In the genomic region with DNA sequence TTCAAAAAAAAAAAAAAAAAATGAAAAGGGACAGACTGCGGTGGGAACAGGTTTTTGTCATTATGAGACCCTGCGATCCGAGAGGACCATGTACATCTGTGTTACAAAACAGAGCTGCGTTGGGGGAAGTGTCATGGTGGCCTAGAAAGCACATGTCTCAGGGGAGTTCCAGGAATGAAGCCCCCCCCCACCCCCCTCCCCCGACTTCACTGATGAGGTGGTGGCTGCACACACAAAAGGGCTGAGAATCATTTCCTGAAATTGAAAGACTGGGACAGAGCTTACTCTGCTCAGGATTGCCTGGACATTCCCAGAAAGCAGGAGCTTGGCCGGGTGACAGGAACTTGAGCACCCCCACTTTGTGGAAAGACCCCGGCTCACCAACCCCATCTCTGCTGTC, we compare ENCODE assay signal across 12 mouse cellular contexts. TPM values are rescaled to one million over a fixed set of nuclear protein-coding genes. Genes with fewer than 3 reads are reported as not detected.
DNase-seq lines count a peak whose midpoint lies in the region; ATAC-seq and TF ChIP-seq lines count a peak whose summit lies in the region.
"Had no signal": no experiment of that assay in that cellular context is flagged by ENCODE, and none has a peak within 500 bp of the region (broad histone marks: within the 10 kb centered on the region; RNA-seq: fewer than 3 reads in every experiment).

No protein-coding gene starts in this region.

- DNase-seq in heart, embryonic 10.5 days (ENCODE audit: low spot score) = no peak
- DNase-seq in heart, adult 18-20 months = no peak
- no peak for DNase-seq in midbrain, embryonic 10.5 days (ENCODE audit: low spot score)
- no peak for DNase-seq in midbrain, postnatal 0 days (ENCODE audit: low spot score)
- no peak for DNase-seq in spleen, postnatal 14 days (ENCODE audit: low spot score in 2 of 2)
- DNase-seq in liver, postnatal 0 days = no peak
- DNase-seq: adrenal gland, postnatal 10 days; cerebellum, adult 18-20 months had no signal

- 0 out of 2 replicates have a peak, but pooled peaks cover 4% of the 10 kb centered on the region for H3K4me1 ChIP-seq in heart, embryonic 10.5 days
- H3K4me1 ChIP-seq in midbrain, embryonic 10.5 days = peaks cover 14% of the 10 kb centered on the region
- H3K4me1 ChIP-seq in midbrain, postnatal 0 days (ENCODE audit: insufficient read depth, low read length) = peaks cover 6% of the 10 kb centered on the region; the same call in 1 of the 2 replicates
- H3K4me1 ChIP-seq in hindbrain, embryonic 15.5 days (replicated peaks) = peaks cover 9% of the 10 kb centered on the region
- 0 out of 2 replicates have a peak, but pooled peaks cover 4% of the 10 kb centered on the region for H3K4me1 ChIP-seq in neural tube, embryonic 15.5 days
- no peaks in the 10 kb centered on the region for H3K4me1 ChIP-seq in liver, postnatal 0 days (ENCODE audit: insufficient read depth)

- TF ChIP-seq EP300 in liver, postnatal 0 days (IDR thresholded peaks at IDR 0.05; ENCODE audit: low read depth) = no peak

- no peak overlapping the region for H3K9ac ChIP-seq in midbrain, postnatal 0 days (replicated peaks; ENCODE audit: low read length, poor library complexity, severe bottlenecking)
- no peak overlapping the region for H3K9ac ChIP-seq in hindbrain, embryonic 15.5 days
- H3K9ac ChIP-seq in neural tube, embryonic 15.5 days (replicated peaks) = no peak overlapping the region
- no peak overlapping the region for H3K9ac ChIP-seq in liver, postnatal 0 days (replicated peaks)

- peak overlapping the region; percentile 52; the same call in 1 of the 2 replicates for H3K27ac ChIP-seq in heart, embryonic 10.5 days
- peak overlapping the region; percentile 68 for H3K27ac ChIP-seq in midbrain, embryonic 10.5 days (replicated peaks)
- no peak overlapping the region; the same call in 1 of the 2 replicates for H3K27ac ChIP-seq in midbrain, postnatal 0 days (ENCODE audit: low read depth, low read length)
- H3K27ac ChIP-seq in hindbrain, embryonic 15.5 days (replicated peaks) = no peak overlapping the region
- no peak overlapping the region for H3K27ac ChIP-seq in neural tube, embryonic 15.5 days (replicated peaks)
- no peak overlapping the region for H3K27ac ChIP-seq in liver, postnatal 0 days (ENCODE audit: low read depth)
- H3K27ac ChIP-seq: macrophage had no signal

- H3K27me3 ChIP-seq in heart, embryonic 10.5 days (ENCODE audit: insufficient read depth, poor library complexity, severe bottlenecking) = no peaks in the 10 kb centered on the region
- H3K27me3 ChIP-seq in midbrain, embryonic 10.5 days (ENCODE audit: low read depth, poor library complexity, severe bottlenecking) = no peaks in the 10 kb centered on the region
- H3K27me3 ChIP-seq in midbrain, postnatal 0 days (ENCODE audit: insufficient read depth, low read length) = no peaks in the 10 kb centered on the region
- no peaks in the 10 kb centered on the region for H3K27me3 ChIP-seq in hindbrain, embryonic 15.5 days
- H3K27me3 ChIP-seq in neural tube, embryonic 15.5 days (replicated peaks) = no peaks in the 10 kb centered on the region
- H3K27me3 ChIP-seq in liver, postnatal 0 days (ENCODE audit: insufficient read depth, low read length) = no peaks in the 10 kb centered on the region

- no peak for TF ChIP-seq CTCF in midbrain, postnatal 0 days (IDR thresholded peaks at IDR 0.05)
- TF ChIP-seq CTCF in liver, postnatal 0 days (IDR thresholded peaks at IDR 0.05; ENCODE audit: low read depth) = no peak

- H3K4me3 ChIP-seq in heart, embryonic 10.5 days = no peak overlapping the region
- H3K4me3 ChIP-seq in midbrain, embryonic 10.5 days = no peak overlapping the region
- H3K4me3 ChIP-seq in midbrain, postnatal 0 days (ENCODE audit: low read depth, low read length) = no peak overlapping the region
- H3K4me3 ChIP-seq in hindbrain, embryonic 15.5 days = no peak overlapping the region
- no peak overlapping the region for H3K4me3 ChIP-seq in neural tube, embryonic 15.5 days (replicated peaks)
- no peak overlapping the region for H3K4me3 ChIP-seq in liver, postnatal 0 days (ENCODE audit: low read depth, low read length)

- no peak for ATAC-seq in midbrain, postnatal 0 days (ENCODE audit: low FRiP score)
- 0 out of 2 replicates have a peak, but pooled peaks have one; percentile 27 for ATAC-seq in hindbrain, embryonic 15.5 days (ENCODE audit: low FRiP score, low read depth)
- ATAC-seq in neural tube, embryonic 15.5 days (ENCODE audit: low FRiP score) = no peak
- ATAC-seq in liver, postnatal 0 days = no peak

- no peaks in the 10 kb centered on the region for H3K36me3 ChIP-seq in heart, embryonic 10.5 days
- H3K36me3 ChIP-seq in midbrain, embryonic 10.5 days = no peaks in the 10 kb centered on the region
- no peaks in the 10 kb centered on the region for H3K36me3 ChIP-seq in midbrain, postnatal 0 days (ENCODE audit: insufficient read depth, low read length)
- H3K36me3 ChIP-seq in hindbrain, embryonic 15.5 days = no peaks in the 10 kb centered on the region
- no peaks in the 10 kb centered on the region for H3K36me3 ChIP-seq in neural tube, embryonic 15.5 days
- no peaks in the 10 kb centered on the region for H3K36me3 ChIP-seq in liver, postnatal 0 days (replicated peaks; ENCODE audit: insufficient read depth, low read length)

- WGBS in heart, embryonic 10.5 days = 82% methylated on average over 7 of the region's 7 CpGs
- 82% methylated on average over 7 of the region's 7 CpGs for WGBS in midbrain, embryonic 10.5 days
- WGBS in midbrain, postnatal 0 days = 44% methylated on average over 7 of the region's 7 CpGs
- WGBS in hindbrain, embryonic 15.5 days = 42% methylated on average over 7 of the region's 7 CpGs
- 50% methylated on average over 7 of the region's 7 CpGs for WGBS in neural tube, embryonic 15.5 days
- WGBS in liver, postnatal 0 days (ENCODE audit: insufficient replicate concordance) = 70% methylated on average over 7 of the region's 7 CpGs

- no peak overlapping the region for H3K4me2 ChIP-seq in midbrain, postnatal 0 days (ENCODE audit: low read depth, low read length, poor library complexity, severe bottlenecking)
- H3K4me2 ChIP-seq in hindbrain, embryonic 15.5 days = peak overlapping the region; percentile 13; the same call in 1 of the 2 replicates
- 0 out of 2 replicates have a peak overlapping the region, but pooled peaks have one; percentile 1 for H3K4me2 ChIP-seq in neural tube, embryonic 15.5 days
- H3K4me2 ChIP-seq in liver, postnatal 0 days (ENCODE audit: low read depth, low read length) = no peak overlapping the region

- H3K9me3 ChIP-seq in heart, embryonic 10.5 days = peaks cover 5% of the 10 kb centered on the region; the same call in 1 of the 2 replicates
- peaks cover 6% of the 10 kb centered on the region for H3K9me3 ChIP-seq in midbrain, embryonic 10.5 days (replicated peaks)
- no peaks in the 10 kb centered on the region for H3K9me3 ChIP-seq in midbrain, postnatal 0 days (ENCODE audit: low read length)
- no peaks in the 10 kb centered on the region for H3K9me3 ChIP-seq in hindbrain, embryonic 15.5 days
- H3K9me3 ChIP-seq in neural tube, embryonic 15.5 days (replicated peaks) = no peaks in the 10 kb centered on the region
- H3K9me3 ChIP-seq in liver, postnatal 0 days (ENCODE audit: low read length) = peaks cover 4% of the 10 kb centered on the region

RNA-seq across cellular contexts. Expression of gene Habp2, which starts 54.7 kb away (rescaled TPM):
- 0.87 and 19.6 TPM in 2 replicates for polyA plus RNA-seq in heart, embryonic 10.5 days (2016; fragmentation: Nextera tagmentation; extraction: Ambion mirVana)
- not detected for total RNA-seq in heart, adult 18-20 months (2021)
- 0.06 TPM in 1 of 2 replicates, not detected in the other for polyA plus RNA-seq in midbrain, embryonic 10.5 days (2016; fragmentation: Nextera tagmentation; extraction: Ambion mirVana)
- total RNA-seq in midbrain, postnatal 0 days (2014; rRNA removed) = not detected in 2 replicates
- 0.06 and 0.12 TPM in 2 replicates for polyA plus RNA-seq in midbrain, postnatal 0 days (2015; fragmentation: Nextera tagmentation; extraction: Ambion mirVana)
- 0.16 TPM in 1 of 2 replicates, not detected in the other for polyA plus RNA-seq in hindbrain, embryonic 15.5 days (2015; fragmentation: Nextera tagmentation; extraction: Ambion mirVana)
- 0.06 and 0.65 TPM in 2 replicates for polyA plus RNA-seq in neural tube, embryonic 15.5 days (2015; fragmentation: Nextera tagmentation; extraction: Ambion mirVana)
- polyA plus RNA-seq in liver, postnatal 0 days (2015; fragmentation: Nextera tagmentation; extraction: Ambion mirVana) = 48.4 and 49.3 TPM in 2 replicates
- total RNA-seq: left cerebral cortex, adult 8-10 months had no signal
- polyA plus RNA-seq: macrophage had no signal

Comparison
In these comparisons a context has a peak if more than half of its experiments do, and no peak if none do; other contexts are left out.
1. H3K27ac ChIP-seq: peak in heart, embryonic 10.5 days (single experiment) and midbrain, embryonic 10.5 days (single experiment); none in midbrain, postnatal 0 days (single experiment), hindbrain, embryonic 15.5 days (single experiment), neural tube, embryonic 15.5 days (single experiment) and liver, postnatal 0 days (single experiment).
2. H3K4me2 ChIP-seq: peak in hindbrain, embryonic 15.5 days (single experiment) and neural tube, embryonic 15.5 days (single experiment); none in midbrain, postnatal 0 days (single experiment) and liver, postnatal 0 days (single experiment).